Mouse (Mus musculus) forebrain, embryonic 14.5 days (tissue): Measurements from ENCODE around the gene Nck2. TPM values are rescaled to one million over a fixed set of nuclear protein-coding genes. Genes with fewer than 3 reads are reported as not detected.
A peak's percentile ranks its signal among the peaks of the same experiment; 100 is the strongest.

Source experiments
- ATAC-seq: fragments of 200-750 bp; cut with Nextera tagmentation; 2 replicates; pipeline ENCODE4 v1.8.0; 2017; ENCODE audit warnings: mild to moderate bottlenecking, moderate library complexity
- DNase-seq: peaks from one replicate; pipeline ENCODE4 v3.0.0-alpha.2; 2015; ENCODE audit warnings: low spot score
- H3K27ac ChIP-seq: fragments of 300-500 bp; sonication (generic); 2 replicates; pipeline ENCODE4 v1.5.1; 2014; ENCODE audit warnings: low read depth, mild to moderate bottlenecking, control low read depth, low read length, moderate library complexity
- H3K27me3 ChIP-seq: fragments of 300-500 bp; sonication (generic); replicated peaks from 2 replicates; pipeline ENCODE4 v1.6.1; 2014; ENCODE audit warnings: low read length, control low read depth, mixed read lengths; ENCODE audit not compliant: control insufficient read depth, insufficient read depth
- H3K36me3 ChIP-seq: fragments of 300-500 bp; sonication (generic); 2 replicates; pipeline ENCODE4 v1.6.1; 2014; ENCODE audit warnings: low read length, control low read depth; ENCODE audit not compliant: control insufficient read depth, insufficient read depth
- H3K4me1 ChIP-seq: fragments of 300-500 bp; sonication (generic); 2 replicates; pipeline ENCODE4 v1.6.1; 2014; ENCODE audit warnings: antibody characterized with exemption, low read length, control low read depth; ENCODE audit not compliant: control insufficient read depth, insufficient read depth
- H3K4me2 ChIP-seq: fragments of 300-500 bp; sonication (generic); 2 replicates; pipeline ENCODE4 v1.6.1; 2014; ENCODE audit warnings: mild to moderate bottlenecking, control low read depth, low read length
- H3K4me3 ChIP-seq: fragments of 300-500 bp; sonication (generic); 2 replicates; pipeline ENCODE4 v1.5.1; 2014; ENCODE audit warnings: low read depth, low read length, control low read depth
- H3K9ac ChIP-seq: fragments of 300-500 bp; sonication (generic); 2 replicates; pipeline ENCODE4 v1.6.1; 2014; ENCODE audit warnings: mild to moderate bottlenecking, low read length, control low read depth, moderate library complexity
- H3K9me3 ChIP-seq: fragments of 300-500 bp; sonication (generic); replicated peaks from 2 replicates; pipeline ENCODE4 v1.6.1; 2016; ENCODE audit warnings: low read length, control low read depth, mixed read lengths; ENCODE audit not compliant: control insufficient read depth
- WGBS: fragments of 180-500 bp; shearing (Covaris S2); extraction: QIAGEN DNeasy Blood & Tissue Kit; methylation state at CpG from one replicate; pipeline ENCODE4 v1.1.7; 2014; 5-methylcytosine and 5-hydroxymethylcytosine counted together
- polyA plus RNA-seq: library from polyadenylated mRNA; unstranded; fragments of >200 nt; fragmentation: Nextera tagmentation; extraction: Ambion mirVana; gene quantifications from 2 replicates; pipeline ENCODE4 v1.2.1, GENCODE M21; 2014

The Nck2 gene
- polyA plus RNA-seq, 1 experiment from 2014 or later = 37.4 TPM

DNA sequence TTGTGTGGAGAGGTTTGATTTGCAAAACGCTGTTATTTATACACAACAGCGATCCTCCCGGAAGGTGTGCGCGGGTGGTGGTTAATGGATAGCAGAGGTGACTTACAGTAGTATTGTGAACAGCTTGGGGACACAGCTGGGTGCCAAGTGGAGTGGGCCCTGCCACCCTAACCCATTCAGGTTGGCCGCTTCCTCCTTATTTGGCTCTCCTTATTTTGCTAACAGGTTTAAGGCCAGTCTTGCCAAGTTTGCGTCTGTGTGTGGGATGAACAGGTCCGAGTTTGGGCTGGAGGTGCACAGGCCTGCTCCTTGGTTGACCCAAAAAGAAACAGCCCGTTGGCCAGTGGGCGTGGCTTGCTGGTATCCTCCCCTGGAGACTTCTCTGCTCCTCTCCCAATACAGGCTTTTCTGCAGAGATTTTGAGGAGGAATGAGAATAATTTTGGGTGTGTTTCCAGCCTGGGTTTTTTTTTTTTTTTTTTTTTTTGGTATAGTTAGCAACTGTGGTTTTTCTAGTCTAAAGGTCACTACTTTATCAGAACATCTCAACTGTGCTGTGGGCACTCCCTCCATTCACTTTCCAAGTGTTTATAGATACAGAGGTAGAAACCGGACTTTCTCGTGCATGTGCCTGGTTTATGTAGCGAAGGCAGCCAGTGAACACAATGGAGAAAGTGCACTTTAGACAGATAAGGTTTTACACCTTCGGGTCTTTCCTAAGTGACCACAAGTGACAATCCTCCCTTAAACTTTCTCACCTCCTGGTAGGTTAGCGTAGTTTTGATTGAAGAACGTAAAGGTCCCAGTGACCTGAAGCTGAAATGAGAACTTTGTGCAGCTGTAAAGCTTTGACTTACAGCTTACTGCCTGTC, 2.6 kb downstream of the Nck2 start:
- Histone ChIP-seq H3K4me3 (peak overlapping the region; percentile 96), H3K27me3 (no peaks in the 10 kb centered on the region), H3K36me3 (no peaks in the 10 kb centered on the region), H3K27ac (peak overlapping the region; percentile 91), H3K9ac (peak overlapping the region; percentile 98), H3K9me3 (no peaks in the 10 kb centered on the region), H3K4me1 (peaks cover 21% of the 10 kb centered on the region), H3K4me2 (peak overlapping the region; percentile 82)
- DNase-seq (peak; percentile 51), ATAC-seq (no peak)
- WGBS = 24% methylated on average over 16 of the region's 16 CpGs

DNA sequence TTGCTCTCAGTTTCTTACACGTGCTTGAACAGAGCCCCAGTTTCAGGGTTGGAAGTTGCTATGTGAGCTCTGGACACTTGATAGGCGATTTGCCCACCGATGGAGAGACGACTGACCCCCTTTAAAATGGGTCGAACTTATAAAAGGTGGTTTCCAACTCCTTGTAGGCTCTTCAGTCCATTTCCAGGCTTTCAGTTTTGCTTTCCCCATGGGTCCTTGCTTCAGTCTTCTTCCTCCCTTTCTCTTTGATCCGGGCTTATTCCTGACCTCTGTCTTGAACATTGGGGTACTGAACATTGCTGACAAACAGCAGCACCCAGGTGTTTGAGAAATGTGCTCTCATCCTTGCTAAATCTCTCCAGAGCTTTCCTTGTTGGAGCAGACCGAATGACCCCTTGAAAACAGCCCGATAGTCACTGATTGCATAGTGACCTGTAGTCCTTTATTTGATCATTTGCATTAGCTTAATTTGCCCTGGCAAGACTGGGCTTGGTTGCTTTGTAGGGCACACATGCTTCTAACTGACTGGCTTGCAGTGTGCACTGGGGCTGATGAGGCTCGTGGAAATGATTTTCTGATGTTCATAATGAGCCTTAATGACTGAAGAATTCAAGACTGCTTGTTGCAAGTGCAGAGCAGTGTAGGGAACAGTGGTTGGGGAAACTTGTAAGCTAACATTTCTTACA, 3.4 kb downstream of the Nck2 start:
- H3K27ac ChIP-seq = no peak overlapping the region
- peak overlapping the region; percentile 96 for H3K4me3 ChIP-seq
- WGBS = 57% methylated on average over 9 of the region's 9 CpGs
- no peaks in the 10 kb centered on the region for H3K9me3 ChIP-seq
- DNase-seq (no peak), ATAC-seq (no peak)
- peak overlapping the region; percentile 82 for H3K4me2 ChIP-seq
- H3K36me3 ChIP-seq = no peaks in the 10 kb centered on the region
- peaks cover 21% of the 10 kb centered on the region for H3K4me1 ChIP-seq
- peak overlapping the region; percentile 98; the same call in 1 of the 2 replicates for H3K9ac ChIP-seq
- no peaks in the 10 kb centered on the region for H3K27me3 ChIP-seq

DNA sequence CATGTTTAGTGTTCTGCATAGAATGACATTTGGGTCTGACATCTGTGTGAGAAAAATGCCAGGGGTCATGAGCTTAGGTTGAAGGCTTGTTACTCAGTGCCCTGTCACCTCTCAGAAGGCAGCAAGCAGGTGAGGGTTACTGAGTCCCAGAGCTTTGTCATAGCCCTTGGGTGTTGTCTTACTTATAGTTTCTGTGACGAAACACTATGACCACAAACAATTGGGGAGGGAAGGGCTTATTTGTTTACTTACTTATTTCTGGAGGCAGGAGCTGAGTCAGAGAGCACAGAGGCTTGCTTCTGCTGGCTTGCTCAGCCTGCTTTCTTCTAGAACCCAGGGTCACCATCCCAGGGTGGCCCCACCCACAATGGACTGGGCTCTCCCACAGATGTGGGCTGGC, 6.4 kb downstream of the Nck2 start:
- H3K4me1 ChIP-seq = peaks cover 16% of the 10 kb centered on the region
- ATAC-seq = no peak
- H3K36me3 ChIP-seq = no peaks in the 10 kb centered on the region
- H3K4me2 ChIP-seq = no peak overlapping the region
- no peak overlapping the region for H3K9ac ChIP-seq
- DNase-seq = no peak
- no peak overlapping the region for H3K4me3 ChIP-seq
- no peaks in the 10 kb centered on the region for H3K27me3 ChIP-seq
- H3K27ac ChIP-seq = no peak overlapping the region
- WGBS = 95% methylated on average over 1 of the region's 1 CpGs
- no peaks in the 10 kb centered on the region for H3K9me3 ChIP-seq

DNA sequence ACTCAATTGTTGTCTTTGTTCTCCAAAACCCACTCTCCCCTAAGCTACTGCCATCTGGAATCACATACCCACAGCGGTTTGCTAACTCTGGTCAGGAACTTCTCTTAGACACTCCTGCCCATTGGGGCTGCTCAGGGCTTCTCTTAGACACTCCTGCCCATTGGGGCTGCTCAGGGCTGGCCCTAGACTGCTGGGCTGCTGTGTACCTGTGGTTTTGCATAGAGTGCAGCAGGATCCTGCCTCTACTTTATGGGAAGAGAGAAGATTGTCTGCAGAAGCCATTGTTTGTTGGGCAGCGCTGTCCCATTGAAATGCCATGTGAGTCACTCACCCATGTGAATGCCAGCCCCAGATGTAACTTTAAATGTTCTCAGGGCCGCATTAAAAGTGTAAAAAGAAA, 9.3 kb downstream of the Nck2 start:
- Histone ChIP-seq H3K27me3 (no peaks in the 10 kb centered on the region), H3K27ac (no peak overlapping the region), H3K4me3 (no peak overlapping the region), H3K9me3 (no peaks in the 10 kb centered on the region), H3K4me2 (no peak overlapping the region), H3K36me3 (no peaks in the 10 kb centered on the region), H3K4me1 (0 out of 2 replicates have a peak, but pooled peaks cover 3% of the 10 kb centered on the region), H3K9ac (no peak overlapping the region)
- ATAC-seq (no peak), DNase-seq (no peak)
- 92% methylated on average over 3 of the region's 3 CpGs for WGBS

DNA sequence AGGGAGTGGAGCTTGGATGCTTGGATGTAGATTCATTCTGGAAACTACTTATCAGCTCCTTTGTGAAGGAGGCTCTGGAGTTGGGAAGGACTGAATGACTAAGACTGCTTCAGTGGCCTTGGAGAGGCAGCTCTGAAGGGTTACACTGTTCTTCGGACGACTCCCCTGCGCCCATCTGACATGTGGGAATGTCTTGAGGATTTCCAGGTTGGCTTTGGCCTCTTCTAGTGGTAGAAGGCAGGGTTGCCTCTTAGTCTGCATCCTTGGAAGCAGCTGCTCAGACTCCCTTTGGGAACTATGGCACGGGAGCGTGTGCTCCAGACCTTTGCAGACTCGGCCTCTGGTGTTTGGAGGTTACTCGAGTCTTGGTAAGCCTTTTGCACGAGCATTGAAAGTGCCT, 10.4 kb downstream of the Nck2 start:
- Histone ChIP-seq H3K4me2 (no peak overlapping the region), H3K27ac (no peak overlapping the region), H3K4me1 (0 out of 2 replicates have a peak, but pooled peaks cover 5% of the 10 kb centered on the region), H3K4me3 (no peak overlapping the region), H3K9me3 (no peaks in the 10 kb centered on the region), H3K36me3 (no peaks in the 10 kb centered on the region), H3K27me3 (no peaks in the 10 kb centered on the region), H3K9ac (no peak overlapping the region)
- 93% methylated on average over 8 of the region's 8 CpGs for WGBS
- ATAC-seq = no peak
- DNase-seq = no peak

DNA sequence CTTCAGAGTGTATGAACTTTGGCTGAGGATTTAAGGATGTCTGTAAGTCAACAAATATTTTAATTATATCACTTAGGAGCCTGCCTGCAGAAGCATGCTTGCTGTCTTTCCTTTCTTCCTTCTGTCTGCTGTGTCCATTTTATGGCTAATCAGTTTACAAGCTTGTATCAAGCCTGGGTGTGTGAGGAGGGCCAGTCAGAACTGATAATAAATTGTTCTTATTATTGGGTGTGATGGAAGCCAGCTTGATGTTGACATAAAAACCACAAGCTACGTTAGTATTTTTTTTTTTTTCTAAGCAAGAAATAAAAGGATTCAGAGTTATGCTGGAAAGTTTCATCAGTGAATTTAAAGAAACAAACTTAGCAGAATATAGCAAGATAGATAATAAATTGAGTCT, 10.8 kb downstream of the Nck2 start:
- Histone ChIP-seq H3K4me3 (no peak overlapping the region), H3K27me3 (no peaks in the 10 kb centered on the region), H3K4me2 (no peak overlapping the region), H3K4me1 (0 out of 2 replicates have a peak, but pooled peaks cover 6% of the 10 kb centered on the region), H3K27ac (no peak overlapping the region), H3K9ac (no peak overlapping the region), H3K9me3 (no peaks in the 10 kb centered on the region), H3K36me3 (no peaks in the 10 kb centered on the region)
- ATAC-seq (no peak), DNase-seq (no peak)
- WGBS = 93% methylated on average over 1 of the region's 1 CpGs

DNA sequence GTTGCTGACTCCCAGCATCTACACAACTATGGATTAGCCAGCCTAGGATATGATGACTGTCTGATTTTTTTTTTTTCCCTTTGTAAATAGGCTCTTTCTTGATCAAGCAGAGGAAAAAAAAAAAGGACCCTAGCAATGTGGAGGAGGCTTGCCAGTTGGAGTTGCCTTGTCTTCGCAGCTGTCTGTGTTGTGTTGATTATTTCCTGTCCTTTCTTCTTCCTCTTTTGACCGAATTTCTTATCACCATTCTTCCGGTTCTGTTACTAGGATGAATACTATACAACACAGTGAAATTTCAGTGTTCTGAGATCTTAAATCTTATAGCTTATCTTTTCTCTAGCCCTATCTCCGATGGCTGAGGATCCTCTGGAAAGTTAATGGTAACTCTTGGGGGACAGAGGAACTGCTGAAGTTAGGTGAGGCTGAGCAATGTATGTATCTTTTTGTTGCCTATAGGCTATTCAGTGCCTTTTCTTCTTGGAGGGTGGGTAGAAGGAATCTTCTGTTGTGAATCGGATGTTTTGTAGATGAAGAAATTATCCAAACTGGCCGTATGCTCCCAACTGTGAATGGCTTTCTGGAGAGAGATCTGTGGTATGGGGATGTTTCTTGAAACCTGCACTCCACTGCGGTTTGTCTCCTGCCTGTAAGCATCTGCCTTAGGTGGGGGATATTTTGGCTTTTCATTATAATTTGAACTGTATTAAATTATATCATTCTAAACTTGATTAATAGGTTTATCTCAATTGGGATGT, 12.8 kb downstream of the Nck2 start:
- no peak overlapping the region for H3K9ac ChIP-seq
- 0 out of 2 replicates have a peak, but pooled peaks cover 3% of the 10 kb centered on the region for H3K4me1 ChIP-seq
- H3K4me3 ChIP-seq = no peak overlapping the region
- H3K36me3 ChIP-seq = no peaks in the 10 kb centered on the region; the same call in 1 of the 2 replicates
- DNase-seq = no peak
- H3K9me3 ChIP-seq = no peaks in the 10 kb centered on the region
- no peak for ATAC-seq
- 89% methylated on average over 7 of the region's 7 CpGs for WGBS
- no peak overlapping the region for H3K27ac ChIP-seq
- no peaks in the 10 kb centered on the region for H3K27me3 ChIP-seq
- H3K4me2 ChIP-seq = no peak overlapping the region

DNA sequence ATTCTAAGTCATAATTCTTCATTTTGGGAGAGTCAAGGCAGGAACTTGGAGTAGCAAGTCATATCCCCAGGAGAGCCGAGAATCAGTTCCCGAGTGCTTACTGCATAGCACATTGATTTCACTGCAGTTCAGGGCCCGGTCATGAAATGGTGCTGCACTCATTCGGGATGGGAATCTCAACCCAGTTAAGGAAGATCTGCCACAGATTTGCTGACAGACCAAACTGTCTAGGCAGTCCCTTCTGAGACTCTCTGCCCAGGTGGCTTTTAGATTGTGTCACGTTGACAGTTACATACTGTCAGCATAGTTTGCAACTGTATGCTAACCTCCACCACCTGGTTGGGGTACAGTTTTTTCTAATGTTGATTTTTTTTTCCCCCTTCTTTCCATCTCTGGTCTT, 16.1 kb downstream of the Nck2 start:
- Histone ChIP-seq H3K36me3 (no peaks in the 10 kb centered on the region; the same call in 1 of the 2 replicates), H3K9ac (no peak overlapping the region), H3K4me2 (no peak overlapping the region), H3K4me3 (no peak overlapping the region), H3K9me3 (no peaks in the 10 kb centered on the region), H3K27ac (no peak overlapping the region), H3K27me3 (no peaks in the 10 kb centered on the region), H3K4me1 (peaks cover 3% of the 10 kb centered on the region; the same call in 1 of the 2 replicates)
- ATAC-seq (no peak), DNase-seq (no peak)
- 95% methylated on average over 5 of the region's 5 CpGs for WGBS
